Mouse (Mus musculus) midbrain, embryonic 16.5 days (tissue): ENCODE results near the gene Dcaf8. TPM values are rescaled to one million over a fixed set of nuclear protein-coding genes. Genes with fewer than 3 reads are reported as not detected.

Source experiments
- ATAC-seq: fragments of 200-750 bp; cut with Nextera tagmentation; 2 replicates; pipeline ENCODE4 v1.8.0; 2017; ENCODE audit warnings: moderate TSS enrichment
- H3K27ac ChIP-seq: fragments of 300-500 bp; sonication (generic); 2 replicates; pipeline ENCODE4 v1.5.1; 2014; ENCODE audit warnings: mild to moderate bottlenecking, low read length, mixed read lengths
- H3K27me3 ChIP-seq: fragments of 300-500 bp; sonication (generic); 2 replicates; pipeline ENCODE4 v1.6.1; 2014; ENCODE audit warnings: low read depth, low read length, mixed read lengths; ENCODE audit not compliant: control insufficient read depth, insufficient read depth
- H3K36me3 ChIP-seq: fragments of 300-500 bp; sonication (generic); 2 replicates; pipeline ENCODE4 v1.6.1; 2014; ENCODE audit warnings: mild to moderate bottlenecking, low read length, moderate library complexity, mixed read lengths; ENCODE audit not compliant: control insufficient read depth, insufficient read depth
- H3K4me1 ChIP-seq: fragments of 300-500 bp; sonication (generic); 2 replicates; pipeline ENCODE4 v1.6.1; 2014; ENCODE audit warnings: mild to moderate bottlenecking, low read length, mixed read lengths; ENCODE audit not compliant: control insufficient read depth, insufficient read depth
- H3K4me2 ChIP-seq: fragments of 300-500 bp; sonication (generic); 2 replicates; pipeline ENCODE4 v1.6.1; 2014; ENCODE audit warnings: mild to moderate bottlenecking, low read length, mixed read lengths
- H3K4me3 ChIP-seq: fragments of 300-500 bp; sonication (generic); 2 replicates; pipeline ENCODE4 v1.5.1; 2014; ENCODE audit warnings: low read depth, mild to moderate bottlenecking, low read length, moderate library complexity, mixed read lengths
- H3K9ac ChIP-seq: fragments of 300-500 bp; sonication (generic); 2 replicates; pipeline ENCODE4 v1.6.1; 2014; ENCODE audit warnings: low read depth, low read length, mixed read lengths
- H3K9me3 ChIP-seq: fragments of 300-500 bp; sonication (generic); replicated peaks from 2 replicates; pipeline ENCODE4 v1.6.1; 2014; ENCODE audit warnings: mild to moderate bottlenecking, low read length, mixed read lengths; ENCODE audit not compliant: control insufficient read depth, poor library complexity, severe bottlenecking
- WGBS: fragments of 180-500 bp; shearing (Covaris S2); extraction: QIAGEN DNeasy Blood & Tissue Kit; methylation state at CpG from one replicate; pipeline ENCODE4 v1.1.7; 2014; 5-methylcytosine and 5-hydroxymethylcytosine counted together
- polyA plus RNA-seq: library from polyadenylated mRNA; unstranded; fragments of >200 nt; fragmentation: Nextera tagmentation; extraction: Ambion mirVana; gene quantifications from 2 replicates; pipeline ENCODE4 v1.2.1, GENCODE M21; 2015

Dcaf8 gene
- polyA plus RNA-seq, 1 experiment from 2014 or later: 84.7 TPM

GRCm38 (mm10) chr1:172160508-172160907 is 12.6 kb downstream of the Dcaf8 start:
- no peak for ATAC-seq
- no peak overlapping the region for H3K4me2 ChIP-seq
- no peak overlapping the region for H3K9ac ChIP-seq
- H3K27me3 ChIP-seq: no peaks in the 10 kb centered on the region
- H3K36me3 ChIP-seq: peaks cover 2% of the 10 kb centered on the region; the same call in 1 of the 2 replicates
- H3K9me3 ChIP-seq: no peaks in the 10 kb centered on the region
- H3K4me3 ChIP-seq: no peak overlapping the region
- H3K4me1 ChIP-seq: no peaks in the 10 kb centered on the region; the same call in 1 of the 2 replicates
- H3K27ac ChIP-seq: no peak overlapping the region

- H3K4me2 ChIP-seq: no peak overlapping the region
- no peak overlapping the region for H3K27ac ChIP-seq
- H3K4me3 ChIP-seq: no peak overlapping the region
- 0 out of 2 replicates have a peak, but pooled peaks have one; percentile 17 for ATAC-seq
- no peak overlapping the region for H3K9ac ChIP-seq
- no peaks in the 10 kb centered on the region; the same call in 1 of the 2 replicates for H3K4me1 ChIP-seq
- WGBS: 97% methylated on average over 1 of the region's 1 CpGs
- no peaks in the 10 kb centered on the region for H3K9me3 ChIP-seq
- no peaks in the 10 kb centered on the region for H3K27me3 ChIP-seq
- H3K36me3 ChIP-seq: peaks cover 2% of the 10 kb centered on the region; the same call in 1 of the 2 replicates
Observed at GRCm38 (mm10) chr1:172162009-172162408, 14.1 kb downstream of the Dcaf8 start.

DNA sequence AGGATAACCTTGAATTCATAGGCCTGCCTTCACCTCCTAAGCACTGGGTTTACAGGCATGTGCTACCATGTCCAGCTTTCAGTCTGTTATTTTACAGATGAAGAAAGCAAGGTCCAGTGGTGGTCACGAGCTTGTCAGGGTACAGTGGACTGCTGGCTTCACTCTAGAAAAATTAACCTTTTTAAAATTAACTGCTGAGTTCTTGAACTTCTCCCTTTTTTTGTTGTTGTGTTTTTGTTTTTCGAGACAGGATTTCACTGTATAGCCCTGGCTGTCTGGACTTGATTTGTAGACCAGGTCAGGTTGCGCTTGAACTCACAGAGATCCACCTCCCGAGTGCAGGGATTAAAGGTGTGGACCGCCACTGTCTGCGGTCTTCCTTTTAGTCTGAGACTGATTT is 15.1 kb downstream of the Dcaf8 start:
- Histone ChIP-seq H3K4me3 (no peak overlapping the region), H3K27me3 (no peaks in the 10 kb centered on the region), H3K27ac (no peak overlapping the region), H3K4me1 (no peaks in the 10 kb centered on the region; the same call in 1 of the 2 replicates), H3K9ac (no peak overlapping the region), H3K4me2 (no peak overlapping the region), H3K9me3 (no peaks in the 10 kb centered on the region), H3K36me3 (peaks cover 8% of the 10 kb centered on the region)
- WGBS: 95% methylated on average over 6 of the region's 6 CpGs
- no peak for ATAC-seq

DNA sequence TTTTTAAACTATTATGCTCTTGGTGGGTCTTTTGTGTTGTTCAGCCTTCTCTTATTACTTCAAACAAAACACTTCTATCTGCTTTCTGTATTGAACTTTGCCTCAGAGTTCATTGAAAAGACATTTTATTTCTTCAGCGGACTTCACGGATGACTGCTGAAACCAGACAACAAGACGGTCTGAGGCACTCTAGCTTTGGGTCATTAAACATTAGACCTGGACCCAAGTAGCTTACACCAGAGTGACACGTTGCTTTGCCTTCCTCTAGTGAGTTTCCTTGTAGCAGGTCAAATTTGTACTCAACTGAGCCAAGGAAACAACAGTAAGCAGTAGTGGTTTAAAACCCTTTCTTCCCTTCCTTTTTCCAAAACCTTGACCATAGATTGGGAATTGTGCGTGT is 20.0 kb downstream of the Dcaf8 start:
- no peak overlapping the region for H3K9ac ChIP-seq
- H3K27ac ChIP-seq: no peak overlapping the region
- peaks cover 28% of the 10 kb centered on the region for H3K36me3 ChIP-seq
- H3K4me1 ChIP-seq: no peaks in the 10 kb centered on the region; the same call in 1 of the 2 replicates
- whole genome bisulfite sequencing: 77% methylated on average over 5 of the region's 5 CpGs
- no peaks in the 10 kb centered on the region for H3K9me3 ChIP-seq
- H3K4me3 ChIP-seq: no peak overlapping the region
- no peak for ATAC-seq
- H3K27me3 ChIP-seq: no peaks in the 10 kb centered on the region
- H3K4me2 ChIP-seq: no peak overlapping the region

GRCm38 (mm10) chr1:172169809-172170208 is 21.9 kb downstream of the Dcaf8 start:
- Histone ChIP-seq H3K9ac (no peak overlapping the region), H3K4me2 (no peak overlapping the region), H3K4me3 (no peak overlapping the region), H3K27me3 (no peaks in the 10 kb centered on the region), H3K36me3 (peaks cover 34% of the 10 kb centered on the region), H3K9me3 (no peaks in the 10 kb centered on the region), H3K27ac (no peak overlapping the region), H3K4me1 (no peaks in the 10 kb centered on the region)
- WGBS: 96% methylated on average over 5 of the region's 5 CpGs
- ATAC-seq: no peak

GRCm38 (mm10) chr1:172172381-172172780 is 24.5 kb downstream of the Dcaf8 start:
- no peak overlapping the region for H3K4me3 ChIP-seq
- no peak overlapping the region for H3K4me2 ChIP-seq
- ATAC-seq: no peak
- peaks cover 41% of the 10 kb centered on the region for H3K36me3 ChIP-seq
- no peaks in the 10 kb centered on the region for H3K9me3 ChIP-seq
- H3K27ac ChIP-seq: no peak overlapping the region
- no peaks in the 10 kb centered on the region for H3K27me3 ChIP-seq
- 91% methylated on average over 21 of the region's 21 CpGs for WGBS
- no peak overlapping the region for H3K9ac ChIP-seq
- H3K4me1 ChIP-seq: no peaks in the 10 kb centered on the region

DNA sequence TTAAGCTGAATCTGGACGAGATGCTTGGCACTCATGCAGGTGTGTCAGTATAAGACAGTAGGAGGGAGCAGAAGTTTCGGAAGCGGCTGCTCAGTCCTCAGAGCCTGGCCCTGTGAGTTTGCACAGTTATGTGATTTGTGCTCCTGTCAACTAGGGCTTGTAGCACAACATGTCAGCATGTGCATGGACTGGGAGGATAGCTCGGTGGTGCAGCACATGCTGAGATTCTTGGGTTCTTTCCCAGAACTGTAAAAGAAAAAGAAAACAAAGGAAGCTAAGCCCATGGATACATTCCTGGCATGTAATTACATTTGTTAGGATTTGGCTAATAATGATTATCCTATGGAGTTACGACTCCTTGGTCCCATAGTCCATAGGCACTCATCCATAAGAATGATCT is 25.3 kb downstream of the Dcaf8 start:
- peaks cover 36% of the 10 kb centered on the region for H3K36me3 ChIP-seq
- H3K4me2 ChIP-seq: no peak overlapping the region
- H3K27ac ChIP-seq: no peak overlapping the region
- H3K4me3 ChIP-seq: no peak overlapping the region
- ATAC-seq: no peak
- no peaks in the 10 kb centered on the region for H3K27me3 ChIP-seq
- no peaks in the 10 kb centered on the region for H3K4me1 ChIP-seq
- no peak overlapping the region for H3K9ac ChIP-seq
- H3K9me3 ChIP-seq: no peaks in the 10 kb centered on the region
- 57% methylated on average over 5 of the region's 5 CpGs for WGBS

DNA sequence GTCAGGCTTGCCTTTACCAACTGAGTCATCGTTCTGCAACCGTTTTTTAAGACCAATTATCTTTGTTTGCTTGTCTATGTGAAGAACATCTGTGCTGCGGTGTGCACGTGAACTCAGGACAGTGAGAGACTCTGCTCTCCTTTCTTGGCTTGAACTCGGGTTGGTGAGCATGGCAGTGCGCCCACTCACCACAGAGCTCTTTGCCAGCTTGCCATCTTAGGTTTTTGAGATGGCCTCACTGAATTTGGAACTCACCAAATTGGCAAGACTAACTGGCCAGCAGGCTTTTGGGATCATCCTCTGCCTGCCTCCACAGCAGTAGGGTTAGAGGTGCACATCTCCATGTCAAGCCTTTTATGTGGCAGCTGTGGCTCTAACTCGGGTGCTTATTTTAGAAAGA is 29.9 kb downstream of the Dcaf8 start:
- Histone ChIP-seq H3K4me3 (no peak overlapping the region), H3K27ac (no peak overlapping the region), H3K9ac (no peak overlapping the region), H3K9me3 (no peaks in the 10 kb centered on the region), H3K36me3 (peaks cover 21% of the 10 kb centered on the region), H3K27me3 (no peaks in the 10 kb centered on the region), H3K4me1 (no peaks in the 10 kb centered on the region), H3K4me2 (no peak overlapping the region)
- WGBS: 87% methylated on average over 7 of the region's 7 CpGs
- ATAC-seq: no peak

- no peak overlapping the region for H3K4me3 ChIP-seq
- H3K9ac ChIP-seq: no peak overlapping the region
- no peak for ATAC-seq
- H3K4me1 ChIP-seq: no peaks in the 10 kb centered on the region
- peaks cover 18% of the 10 kb centered on the region for H3K36me3 ChIP-seq
- H3K27ac ChIP-seq: no peak overlapping the region
- 84% methylated on average over 7 of the region's 7 CpGs for WGBS
- no peaks in the 10 kb centered on the region for H3K9me3 ChIP-seq
- H3K4me2 ChIP-seq: no peak overlapping the region
- H3K27me3 ChIP-seq: no peaks in the 10 kb centered on the region
Observed at GRCm38 (mm10) chr1:172179102-172179501, 31.2 kb downstream of the Dcaf8 start.
